Mouse (Mus musculus) midbrain, postnatal 0 days (tissue): ENCODE measurements at regions not wholly inside any gene's neighbourhood (a gene's known extent, or its start where the extent isn't known, plus 50 kb on each side); places are given as distances from the start of the nearest gene placed in this dataset.

ENCODE experiments used
- ATAC-seq: fragments of 200-750 bp; cut with Nextera tagmentation; 2 replicates; pipeline ENCODE4 v1.8.0; 2017; ENCODE audit warnings: moderate number of reproducible peaks, mild to moderate bottlenecking, moderate TSS enrichment, moderate library complexity; ENCODE audit not compliant: low FRiP score
- DNase-seq: peaks from one replicate; pipeline ENCODE4 v3.0.0-alpha.2; 2015; ENCODE audit warnings: low spot score
- H3K27ac ChIP-seq: fragments of 300-500 bp; sonication (generic); 2 replicates; pipeline ENCODE4 v1.5.1; 2014; ENCODE audit warnings: low read depth, mild to moderate bottlenecking, low read length, mixed read lengths
- H3K27me3 ChIP-seq: fragments of 300-500 bp; sonication (generic); 2 replicates; pipeline ENCODE4 v1.6.1; 2014; ENCODE audit warnings: low read length, control low read depth, mixed read lengths; ENCODE audit not compliant: insufficient read depth
- H3K36me3 ChIP-seq: fragments of 300-500 bp; sonication (generic); 2 replicates; pipeline ENCODE4 v1.6.1; 2014; ENCODE audit warnings: low read length, control low read depth, mixed read lengths; ENCODE audit not compliant: insufficient read depth
- H3K4me1 ChIP-seq: fragments of 300-500 bp; sonication (generic); 2 replicates; pipeline ENCODE4 v1.6.1; 2014; ENCODE audit warnings: mild to moderate bottlenecking, control low read depth, antibody characterized with exemption, low read length, mixed read lengths; ENCODE audit not compliant: insufficient read depth
- H3K4me2 ChIP-seq: fragments of 300-500 bp; sonication (generic); 2 replicates; pipeline ENCODE4 v1.6.1; 2014; ENCODE audit warnings: low read depth, mild to moderate bottlenecking, low read length, mixed read lengths; ENCODE audit not compliant: poor library complexity, severe bottlenecking
- H3K4me3 ChIP-seq: fragments of 300-500 bp; sonication (generic); 2 replicates; pipeline ENCODE4 v1.5.1; 2014; ENCODE audit warnings: low read depth, mild to moderate bottlenecking, low read length, moderate library complexity
- H3K9ac ChIP-seq: fragments of 300-500 bp; sonication (generic); replicated peaks from 2 replicates; pipeline ENCODE4 v1.6.1; 2014; ENCODE audit warnings: mild to moderate bottlenecking, low read length, moderate library complexity, mixed read lengths; ENCODE audit not compliant: poor library complexity, severe bottlenecking
- H3K9me3 ChIP-seq: fragments of 300-500 bp; sonication (generic); 2 replicates; pipeline ENCODE4 v1.6.1; 2016; ENCODE audit warnings: low read length, control low read depth
- CTCF ChIP-seq: IDR thresholded peaks from 2 replicates; pipeline ENCODE4 v1.5.1; 2016; ENCODE audit warnings: antibody characterized with exemption, mild to moderate bottlenecking
- WGBS: fragments of 180-500 bp; shearing (Covaris S2); extraction: QIAGEN DNeasy Blood & Tissue Kit; methylation state at CpG from one replicate; pipeline ENCODE4 v1.1.7; 2014; 5-methylcytosine and 5-hydroxymethylcytosine counted together

DNA sequence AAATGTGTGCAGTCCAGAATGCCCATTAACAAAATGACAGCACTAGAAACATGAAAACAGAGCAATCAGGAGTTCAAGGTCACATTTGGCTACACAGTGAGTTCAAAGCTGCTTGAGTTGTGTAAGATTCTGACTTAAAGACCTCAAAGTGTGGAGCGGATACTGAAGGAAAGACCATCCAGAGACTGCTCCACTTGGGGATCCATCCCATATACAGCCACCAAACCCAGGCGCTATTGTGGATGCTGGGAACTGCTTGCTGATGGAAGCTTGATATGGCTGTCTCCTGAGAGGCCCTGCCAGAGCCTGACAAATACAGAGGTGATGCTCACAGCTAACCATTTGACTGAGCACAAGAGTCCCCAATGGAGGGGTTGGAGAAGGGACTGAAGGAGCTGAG is 98.1 kb upstream of the C1qtnf7 start:
- Histone ChIP-seq H3K4me2 (no peak overlapping the region), H3K4me3 (no peak overlapping the region), H3K9ac (no peak overlapping the region), H3K4me1 (no peaks in the 10 kb centered on the region), H3K9me3 (no peaks in the 10 kb centered on the region), H3K27me3 (no peaks in the 10 kb centered on the region), H3K36me3 (no peaks in the 10 kb centered on the region), H3K27ac (no peak overlapping the region)
- TF ChIP-seq CTCF = no peak
- DNase-seq (no peak), ATAC-seq (no peak)
- 88% methylated on average over 2 of the region's 2 CpGs for WGBS

DNA sequence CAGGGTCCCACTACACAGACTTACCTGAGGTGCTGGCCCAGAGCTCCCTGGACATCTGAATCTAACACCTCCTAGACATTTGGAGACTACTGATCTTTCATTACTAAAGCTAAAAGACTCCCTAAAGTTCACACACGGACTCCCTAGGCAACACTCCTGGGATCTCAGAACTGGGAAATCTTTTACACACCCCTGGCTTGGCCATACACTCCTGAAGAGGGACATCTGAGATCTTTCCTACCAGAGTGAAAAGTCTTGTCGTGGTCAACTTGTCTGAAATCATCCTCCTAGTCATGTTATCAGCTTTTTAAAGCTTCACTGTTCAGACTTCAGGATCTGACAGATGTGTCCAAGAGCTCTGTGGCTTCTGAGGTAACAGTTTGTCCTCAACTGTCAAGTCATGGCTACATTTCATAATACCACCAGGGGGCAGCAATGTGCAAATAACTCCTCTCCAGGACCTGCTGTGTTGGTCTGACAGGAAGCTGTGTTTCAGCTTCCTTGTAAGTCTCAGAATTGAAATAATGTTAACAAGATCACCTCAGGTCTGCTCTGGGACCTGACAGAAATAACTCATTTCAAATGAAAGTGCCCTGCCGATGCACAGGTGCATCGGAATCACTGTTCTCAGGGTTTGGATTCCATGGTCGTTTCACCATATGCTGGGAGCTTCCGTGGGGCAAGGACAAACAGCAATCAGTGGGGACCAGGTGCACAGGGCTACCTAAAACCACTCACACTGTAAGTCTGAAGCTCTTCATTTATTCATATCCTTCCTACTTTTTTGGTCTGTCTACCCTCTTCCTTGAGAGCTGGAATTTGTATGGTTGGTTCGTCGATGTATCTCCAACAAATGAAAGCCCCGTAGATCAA is 92.3 kb upstream of the C1qtnf7 start:
- H3K9ac ChIP-seq = no peak overlapping the region
- 77% methylated on average over 9 of the region's 9 CpGs for WGBS
- no peak overlapping the region for H3K27ac ChIP-seq
- H3K36me3 ChIP-seq = no peaks in the 10 kb centered on the region
- peak; percentile 88 for TF ChIP-seq CTCF
- H3K4me1 ChIP-seq = no peaks in the 10 kb centered on the region
- ATAC-seq = peak; percentile 78; the same call in 1 of the 2 replicates
- no peak overlapping the region for H3K4me3 ChIP-seq
- no peak overlapping the region for H3K4me2 ChIP-seq
- DNase-seq = peak; percentile 94
- no peaks in the 10 kb centered on the region for H3K9me3 ChIP-seq
- no peaks in the 10 kb centered on the region for H3K27me3 ChIP-seq

DNA sequence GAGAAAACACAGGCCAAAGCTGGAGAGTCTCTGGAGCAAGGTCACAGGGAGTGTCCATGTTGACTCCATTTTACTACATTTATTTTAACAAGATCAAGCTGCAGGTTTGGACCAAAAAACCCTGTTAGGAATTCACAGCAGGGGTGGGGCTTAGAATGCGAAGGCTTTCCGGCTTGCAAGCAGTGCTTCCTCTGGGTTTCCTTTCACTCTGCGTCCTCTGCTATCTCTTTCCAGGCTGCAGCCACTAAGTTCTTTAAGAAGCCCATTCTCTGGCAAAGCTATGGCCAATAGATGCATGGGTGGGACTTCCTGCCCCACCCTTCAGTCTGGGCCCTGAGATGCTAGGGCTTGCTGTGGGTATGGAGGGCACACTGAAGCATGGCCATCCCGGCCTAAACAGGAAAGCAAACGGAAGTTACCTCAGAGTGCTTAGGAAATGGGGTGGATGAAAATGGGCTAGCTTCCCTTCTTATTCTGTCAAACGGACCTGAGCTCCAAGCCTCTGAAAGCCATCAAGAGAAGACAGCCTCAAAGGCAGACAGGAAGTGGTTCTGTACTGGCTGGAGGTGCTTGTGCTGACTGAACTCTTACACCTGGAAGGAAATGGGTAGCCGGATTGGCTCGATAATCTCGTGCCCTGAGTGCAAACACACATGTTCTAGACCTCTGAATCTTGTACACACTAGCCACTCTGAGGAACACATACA is 90.6 kb upstream of the C1qtnf7 start:
- WGBS = 77% methylated on average over 9 of the region's 9 CpGs
- ATAC-seq (no peak), DNase-seq (no peak)
- TF ChIP-seq CTCF = no peak
- H3K4me1 ChIP-seq = no peaks in the 10 kb centered on the region
- H3K27ac ChIP-seq = no peak overlapping the region
- H3K9me3 ChIP-seq = no peaks in the 10 kb centered on the region
- H3K36me3 ChIP-seq = no peaks in the 10 kb centered on the region
- H3K4me2 ChIP-seq = no peak overlapping the region
- H3K9ac ChIP-seq = no peak overlapping the region
- no peaks in the 10 kb centered on the region for H3K27me3 ChIP-seq
- H3K4me3 ChIP-seq = no peak overlapping the region

DNA sequence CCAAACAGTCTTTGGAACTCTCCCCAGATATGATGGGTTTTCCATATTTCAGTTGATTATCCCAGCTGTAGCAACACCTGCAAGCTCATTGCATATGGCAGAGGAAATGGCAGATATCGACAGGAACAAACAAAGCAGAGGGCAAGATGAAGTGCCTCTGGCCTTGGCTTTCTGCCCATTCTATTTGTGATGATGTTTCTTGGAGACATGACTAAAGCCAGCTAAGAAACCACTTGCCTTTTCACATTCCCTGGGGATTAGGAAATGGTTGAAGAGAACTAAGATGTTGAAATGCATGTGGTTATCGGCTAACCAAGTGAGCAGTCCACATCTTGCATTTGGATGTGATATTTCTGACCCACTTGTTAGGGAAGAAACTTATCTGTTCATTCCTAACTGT is 82.0 kb upstream of the C1qtnf7 start:
- no peak for DNase-seq
- Histone ChIP-seq H3K4me1 (no peaks in the 10 kb centered on the region), H3K9me3 (no peaks in the 10 kb centered on the region), H3K4me2 (no peak overlapping the region), H3K4me3 (no peak overlapping the region), H3K9ac (no peak overlapping the region), H3K27ac (no peak overlapping the region), H3K27me3 (no peaks in the 10 kb centered on the region), H3K36me3 (no peaks in the 10 kb centered on the region)
- ATAC-seq = no peak
- 76% methylated on average over 2 of the region's 2 CpGs for WGBS
- no peak for TF ChIP-seq CTCF

DNA sequence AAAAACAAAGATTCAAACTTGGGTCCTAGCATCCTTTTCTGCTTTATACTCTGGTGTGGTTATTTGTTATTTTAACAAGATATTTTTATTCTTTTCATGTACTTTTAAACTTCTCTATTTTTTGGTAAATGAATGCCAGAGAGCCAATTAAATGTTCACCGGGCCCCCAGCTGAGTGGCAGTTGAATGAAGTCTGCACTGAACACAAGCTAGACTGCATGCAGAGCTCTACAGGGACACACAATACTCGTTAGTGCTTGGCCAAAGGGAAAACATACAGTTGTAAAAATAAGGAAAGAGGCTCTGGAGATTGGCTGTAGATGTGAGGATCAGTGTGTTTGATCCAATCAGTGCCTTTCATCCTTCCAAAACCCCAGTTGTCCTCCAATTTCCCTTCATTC is 76.1 kb upstream of the C1qtnf7 start:
- DNase-seq (no peak), ATAC-seq (no peak)
- no peaks in the 10 kb centered on the region for H3K27me3 ChIP-seq
- H3K9ac ChIP-seq = no peak overlapping the region
- H3K4me2 ChIP-seq = no peak overlapping the region
- H3K36me3 ChIP-seq = no peaks in the 10 kb centered on the region
- H3K9me3 ChIP-seq = no peaks in the 10 kb centered on the region
- H3K4me3 ChIP-seq = no peak overlapping the region
- H3K4me1 ChIP-seq = no peaks in the 10 kb centered on the region
- no peak overlapping the region for H3K27ac ChIP-seq
- TF ChIP-seq CTCF = no peak
- WGBS = 43% methylated on average over 2 of the region's 2 CpGs

DNA sequence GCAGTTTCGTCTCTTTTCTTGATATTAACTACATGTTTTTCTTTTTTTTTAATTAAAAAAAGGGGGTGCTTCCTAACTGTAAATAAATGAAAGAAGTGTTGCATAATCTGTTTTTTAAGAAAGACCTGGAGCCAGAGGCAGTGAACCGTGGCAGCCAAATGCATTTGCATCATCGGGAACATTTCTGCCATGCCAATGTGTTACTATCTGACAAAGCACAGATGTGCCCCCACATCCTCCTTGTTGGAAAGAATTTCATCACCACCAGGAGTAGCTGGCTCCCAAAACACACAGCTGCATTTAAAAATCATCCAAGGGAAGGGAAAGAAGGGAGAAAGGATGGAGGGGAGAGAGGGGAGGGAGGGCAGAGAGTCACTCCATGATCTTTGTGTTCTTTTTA is 74.0 kb upstream of the C1qtnf7 start:
- TF ChIP-seq CTCF = no peak
- no peak overlapping the region for H3K27ac ChIP-seq
- DNase-seq (no peak), ATAC-seq (no peak)
- H3K36me3 ChIP-seq = no peaks in the 10 kb centered on the region
- no peaks in the 10 kb centered on the region for H3K4me1 ChIP-seq
- H3K4me3 ChIP-seq = no peak overlapping the region
- 69% methylated on average over 3 of the region's 3 CpGs for WGBS
- no peak overlapping the region for H3K9ac ChIP-seq
- no peaks in the 10 kb centered on the region for H3K9me3 ChIP-seq
- H3K4me2 ChIP-seq = no peak overlapping the region
- no peaks in the 10 kb centered on the region for H3K27me3 ChIP-seq
